Comparison of ENCODE assay signal across 19 mouse cellular contexts in the genomic region with DNA sequence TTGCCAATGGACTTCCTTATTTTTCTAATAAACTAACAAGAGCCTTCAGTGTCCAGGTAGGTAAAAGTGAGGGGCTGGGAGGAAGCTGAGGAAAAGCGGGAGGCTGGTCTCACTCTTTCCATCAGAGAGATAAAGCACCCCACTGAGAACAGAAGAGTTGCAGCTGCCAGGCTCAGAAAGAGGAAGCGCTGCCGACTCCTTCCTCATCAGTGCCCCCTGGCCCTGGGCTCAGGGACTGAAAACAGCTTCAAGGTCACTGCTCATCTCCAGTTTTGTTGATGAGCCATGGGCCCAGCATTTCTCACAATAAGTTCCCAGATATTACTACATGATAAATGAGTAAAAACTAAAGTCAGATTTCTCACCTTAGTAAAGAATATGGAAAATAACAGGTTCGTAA. TPM values are rescaled to one million over a fixed set of nuclear protein-coding genes. Genes with fewer than 3 reads are reported as not detected.
DNase-seq lines count a peak whose midpoint lies in the region; ATAC-seq lines count a peak whose summit lies in the region.
"Had no signal": no experiment of that assay in that cellular context is flagged by ENCODE, and none has a peak within 500 bp of the region (broad histone marks: within the 10 kb centered on the region; RNA-seq: fewer than 3 reads in every experiment).

No protein-coding gene starts in this region.

- WGBS in hindbrain, embryonic 14.5 days: 43% methylated on average over 4 of the region's 4 CpGs

- no peaks in the 10 kb centered on the region for H3K27me3 ChIP-seq in hindbrain, embryonic 14.5 days (ENCODE audit: control insufficient read depth, insufficient read depth, low read length)
- H3K27me3 ChIP-seq: embryonic facial prominence, embryonic 12.5 days; liver, embryonic 15.5 days; neural tube, embryonic 12.5 days; stomach, embryonic 15.5 days had no signal

- peak; percentile 27 for DNase-seq in CD4-positive, CD25-positive, alpha-beta regulatory T cell, adult 2 months (ENCODE audit: low read depth, low spot score)
- peak; percentile 3 for DNase-seq in thymus, postnatal 0 days (ENCODE audit: low spot score)
- DNase-seq in thymus, adult 18-20 months: no peak
- no peak for DNase-seq in hindbrain, embryonic 14.5 days (ENCODE audit: low spot score)
- no peak for DNase-seq in gastrocnemius, postnatal 25 days
- DNase-seq in left cerebral cortex, postnatal 4 days: no peak
- DNase-seq: adrenal gland, adult 8-10 months; cerebellum, postnatal 25 days; forebrain, postnatal 0 days; kidney, adult 8-10 months; kidney, postnatal 36 days had no signal

- no peak overlapping the region for H3K27ac ChIP-seq in hindbrain, embryonic 14.5 days
- H3K27ac ChIP-seq: embryonic facial prominence, embryonic 12.5 days; limb, embryonic 10.5 days; liver, embryonic 15.5 days; neural tube, embryonic 12.5 days; stomach, embryonic 15.5 days had no signal

- no peak for ATAC-seq in CD4-positive, CD25-positive, alpha-beta regulatory T cell, adult 4 months
- peak; percentile 88 for ATAC-seq in megakaryocyte progenitor cell, adult 5-6 weeks (replicated peaks; ENCODE audit: poor library complexity)
- ATAC-seq in hindbrain, embryonic 14.5 days (ENCODE audit: low FRiP score): no peak
- ATAC-seq: forebrain, postnatal 0 days had no signal

- no peaks in the 10 kb centered on the region for H3K4me1 ChIP-seq in hindbrain, embryonic 14.5 days (replicated peaks; ENCODE audit: control insufficient read depth, insufficient read depth, low read length)
- H3K4me1 ChIP-seq: embryonic facial prominence, embryonic 12.5 days; liver, embryonic 15.5 days; neural tube, embryonic 12.5 days; stomach, embryonic 15.5 days had no signal

- H3K4me3 ChIP-seq in hindbrain, embryonic 14.5 days (replicated peaks; ENCODE audit: low read length): no peak overlapping the region
- H3K4me3 ChIP-seq: embryonic facial prominence, embryonic 12.5 days; limb, embryonic 10.5 days; liver, embryonic 15.5 days; neural tube, embryonic 12.5 days; stomach, embryonic 15.5 days had no signal

- H3K36me3 ChIP-seq in hindbrain, embryonic 14.5 days (replicated peaks; ENCODE audit: control insufficient read depth, insufficient read depth): no peaks in the 10 kb centered on the region
- H3K36me3 ChIP-seq: embryonic facial prominence, embryonic 12.5 days; limb, embryonic 10.5 days; liver, embryonic 15.5 days; neural tube, embryonic 12.5 days; stomach, embryonic 15.5 days had no signal

- no peaks in the 10 kb centered on the region for H3K9me3 ChIP-seq in hindbrain, embryonic 14.5 days (ENCODE audit: control insufficient read depth, low read length)
- H3K9me3 ChIP-seq: embryonic facial prominence, embryonic 12.5 days; limb, embryonic 10.5 days; liver, embryonic 15.5 days; neural tube, embryonic 12.5 days; stomach, embryonic 15.5 days had no signal

- no peak overlapping the region for H3K4me2 ChIP-seq in hindbrain, embryonic 14.5 days (replicated peaks)
- H3K4me2 ChIP-seq: embryonic facial prominence, embryonic 12.5 days; heart, embryonic 11.5 days; liver, embryonic 15.5 days; neural tube, embryonic 12.5 days; stomach, embryonic 15.5 days had no signal

- H3K9ac ChIP-seq in hindbrain, embryonic 14.5 days: no peak overlapping the region
- H3K9ac ChIP-seq: embryonic facial prominence, embryonic 12.5 days; forebrain, postnatal 0 days; liver, embryonic 15.5 days; neural tube, embryonic 12.5 days; stomach, embryonic 15.5 days had no signal

- intact Hi-C loops in left cerebral cortex, postnatal 4 days (cut with DNase I): loop anchor here (5.0 kb wide), 1 partner anchor 781 kb away; a partner anchor contains a TSS

RNA-seq across cellular contexts. Expression of a gene that starts 57.4 kb away (rescaled TPM):
- 10 to 100 TPM; 20.8 to 28.4 TPM for polyA plus RNA-seq in CD4-positive, CD25-positive, alpha-beta regulatory T cell, adult 4 months (2017; shearing (Covaris generic))
- polyA plus RNA-seq in thymus, postnatal 0 days (2015; fragmentation: Nextera tagmentation; extraction: Ambion mirVana): 20.1 and 20.5 TPM in 2 replicates
- 4.8 and 8.8 TPM in 2 replicates for total RNA-seq in megakaryocyte progenitor cell, adult 5-6 weeks (2015)
- 3.9 and 7.4 TPM in 2 replicates for total RNA-seq in megakaryocyte progenitor cell, adult 5-6 weeks (2017)
- 9.5 and 10.6 TPM in 2 replicates for polyA plus RNA-seq in hindbrain, embryonic 14.5 days (2014; fragmentation: Nextera tagmentation; extraction: Ambion mirVana)
- total RNA-seq in gastrocnemius, postnatal 25 days (2021): 10 to 100 TPM; 13.6 to 16.1 TPM
- 10 to 100 TPM; 21.2 to 24.6 TPM for total RNA-seq in left cerebral cortex, postnatal 4 days (2021)

Comparison
In these comparisons a context has a peak if more than half of its experiments do, and no peak if none do; other contexts are left out.
1. DNase-seq: peak in CD4-positive, CD25-positive, alpha-beta regulatory T cell, adult 2 months (single experiment) and thymus, postnatal 0 days (single experiment); none in thymus, adult 18-20 months (0 of 2), hindbrain, embryonic 14.5 days (single experiment), gastrocnemius, postnatal 25 days (single experiment) and left cerebral cortex, postnatal 4 days (single experiment).